In the genomic region with DNA sequence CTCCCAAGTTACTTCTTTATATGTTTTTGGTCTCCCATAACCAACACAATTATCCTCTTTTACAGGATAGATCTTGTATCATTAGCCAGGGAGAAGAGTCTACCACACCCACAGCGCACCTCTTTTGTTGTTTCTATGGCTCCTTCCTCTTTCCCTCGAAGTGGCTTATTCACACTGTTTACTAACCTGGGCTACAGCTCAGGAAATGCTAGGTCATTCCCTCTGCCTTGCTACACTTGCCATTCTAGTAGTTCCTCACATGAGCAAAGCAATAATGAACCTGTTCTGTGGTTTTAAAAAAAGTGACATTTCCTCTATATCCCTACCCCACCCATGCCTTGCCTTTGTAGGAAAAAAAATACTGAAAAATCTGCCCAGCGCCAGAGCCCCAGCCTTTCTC, we compare ENCODE assay signal across 1 mouse cellular context.
TF ChIP-seq lines count a peak whose summit lies in the region.

No protein-coding gene starts in this region.

TF ChIP-seq in MEL, 35 proteins besides CTCF, POLR2A, EP300 and RAD21:
- TF ChIP-seq GATA1 (IDR thresholded peaks at IDR 0.05; ENCODE audit: low read depth, low read length) (no peak), SIN3A (IDR thresholded peaks at IDR 0.05; ENCODE audit: low read length) (no peak), MXI1 (IDR thresholded peaks at IDR 0.05; ENCODE audit: low read depth, low read length) (no peak), ZNF384 (IDR thresholded peaks at IDR 0.05; ENCODE audit: low read depth, low read length) (no peak), E2F4 (IDR thresholded peaks at IDR 0.05; ENCODE audit: borderline replicate concordance, low read depth, low read length) (no peak), ZC3H11A (IDR thresholded peaks at IDR 0.05; ENCODE audit: low read depth, low read length) (no peak), GABPA (IDR thresholded peaks at IDR 0.05; ENCODE audit: low read depth, low read length) (no peak), CHD1 (IDR thresholded peaks at IDR 0.05; ENCODE audit: low read depth, low read length) (no peak)
